Mouse (Mus musculus) left cerebral cortex, postnatal 4 days (tissue): Measurements from ENCODE around the gene Dock6. TPM values are rescaled to one million over a fixed set of nuclear protein-coding genes. Genes with fewer than 3 reads are reported as not detected.

Source experiments
- DNase-seq: peaks from one replicate; pipeline ENCODE4 v3.0.0-alpha.2; 2022
- intact Hi-C: fragments of 180-260 bp; cut with DNase I; formaldehyde crosslinking; loops from one replicate; pipeline ENCODE4 v1.15.1; 2025
- microRNA-seq: library from miRNA; unstranded; fragments of <30 nt; microRNA quantifications from one replicate; pipeline ENCODE4 v1.2.0, GENCODE M21; 2022
- total RNA-seq, 2 experiments: library from RNA; stranded (reverse); gene quantifications; 2 replicates each; pipeline ENCODE4 v1.2.3; 2021

The Dock6 gene
- total RNA-seq, 2 experiments from 2014 or later, result 28.9 to 29.2 TPM

GRCm38 (mm10) chr9:21752252-21752792 lies 100.1 kb downstream of the Dock6 start:
- no peak for DNase-seq
- intact Hi-C loops, result no loop called here

GRCm38 (mm10) chr9:21751347-21751746 lies 101.1 kb downstream of the Dock6 start:
- intact Hi-C loops, result no loop called here
- DNase-seq, result peak; percentile 56

GRCm38 (mm10) chr9:21750370-21750769 lies 102.1 kb downstream of the Dock6 start:
- intact Hi-C loops, result no loop called here
- DNase-seq, result no peak

Small RNA genes lying within 50 kb of the gene (microRNA-seq; reads per million reads assigned to microRNA genes)
- gene Mir7083, result 9.9 reads per million, percentile 26 among the genes with 10 or more reads in this experiment

Other genes starting within 250 kb of the Dock6 start
- 100 to 1,000 TPM; 185 to 186 TPM for gene Smarca4, start 236.5 kb downstream of the Dock6 start, total RNA-seq
- gene Ldlr, start 129.2 kb downstream of the Dock6 start, total RNA-seq, result 10 to 100 TPM; 25.2 to 32.4 TPM
- 1 to 10 TPM; 4.9 to 5.9 TPM for gene Spc24, start 92.3 kb downstream of the Dock6 start, total RNA-seq
- 1 to 10 TPM; 8.7 to 9.7 TPM for gene Kank2, start 53.9 kb downstream of the Dock6 start, total RNA-seq
- not detected for gene Angptl8, start 17.1 kb downstream of the Dock6 start, total RNA-seq
- gene Rab3d, start 65.6 kb upstream of the Dock6 start, total RNA-seq, result 10 to 100 TPM; 31.1 to 41.1 TPM
- 10 to 100 TPM; 18.5 to 20.8 TPM for gene Ccdc159, start 74.8 kb upstream of the Dock6 start, total RNA-seq
- gene Tmem205, start 74.9 kb upstream of the Dock6 start, total RNA-seq, result 10 to 100 TPM; 28.1 to 31.6 TPM
- 100 to 1,000 TPM; 199 to 225 TPM for gene Plppr2, start 84.4 kb upstream of the Dock6 start, total RNA-seq
- gene Swsap1, start 103.1 kb upstream of the Dock6 start, total RNA-seq, result 10 to 100 TPM; 11.8 to 12.6 TPM
- gene Epor, start 110.9 kb upstream of the Dock6 start, total RNA-seq, result 1 to 10 TPM; 1.9 to 2.4 TPM
- 1 to 10 TPM in 1 of 2 experiments, under 1 TPM in 1; 0.90 to 1.4 TPM for gene Rgl3, start 136.8 kb upstream of the Dock6 start, total RNA-seq
- gene Ccdc151, start 150.0 kb upstream of the Dock6 start, total RNA-seq, result 1 to 10 TPM; 6.2 to 6.9 TPM
- 10 to 100 TPM; 89.6 to 95.2 TPM for gene Prkcsh, start 150.2 kb upstream of the Dock6 start, total RNA-seq
- gene Elavl3, start 199.4 kb upstream of the Dock6 start, total RNA-seq, result 100 to 1,000 TPM; 365 to 366 TPM
- gene Gm49318, start 218.6 kb upstream of the Dock6 start, total RNA-seq, result not detected
- 10 to 100 TPM; 28.6 to 30.1 TPM for gene Zfp653, start 218.7 kb upstream of the Dock6 start, total RNA-seq
- gene Ecsit, start 232.8 kb upstream of the Dock6 start, total RNA-seq, result 10 to 100 TPM; 43.2 to 44.6 TPM
- under 1 TPM in 1 of 2 experiments, not detected in 1; 0.44 TPM for gene Cnn1, start 246.6 kb upstream of the Dock6 start, total RNA-seq